Mouse (Mus musculus) ES-E14 (cell line): ENCODE measurements around the gene Nccrp1.

Experiments used
- CHD2 ChIP-seq: IDR thresholded peaks from 2 replicates; pipeline ENCODE4 v1.6.1; 2014; ENCODE audit warnings: mild to moderate bottlenecking, low read depth, low read length, inconsistent platforms
- HCFC1 ChIP-seq: IDR thresholded peaks from 2 replicates; pipeline ENCODE4 v1.6.1; 2012; ENCODE audit warnings: low read length, inconsistent platforms, borderline replicate concordance; ENCODE audit not compliant: insufficient read depth
- MAFK ChIP-seq: IDR thresholded peaks from 2 replicates; pipeline ENCODE4 v1.6.1; 2014; ENCODE audit warnings: mild to moderate bottlenecking, low read depth, low read length, inconsistent platforms; ENCODE audit not compliant: insufficient read depth
- ZC3H11A ChIP-seq: IDR thresholded peaks from 2 replicates; pipeline ENCODE4 v1.6.1; 2012; ENCODE audit warnings: low read depth, mild to moderate bottlenecking, inconsistent platforms, low read length, borderline replicate concordance
- ZNF384 ChIP-seq: IDR thresholded peaks from 2 replicates; pipeline ENCODE4 v1.6.1; 2012; ENCODE audit warnings: low read depth, low read length, inconsistent platforms

DNA sequence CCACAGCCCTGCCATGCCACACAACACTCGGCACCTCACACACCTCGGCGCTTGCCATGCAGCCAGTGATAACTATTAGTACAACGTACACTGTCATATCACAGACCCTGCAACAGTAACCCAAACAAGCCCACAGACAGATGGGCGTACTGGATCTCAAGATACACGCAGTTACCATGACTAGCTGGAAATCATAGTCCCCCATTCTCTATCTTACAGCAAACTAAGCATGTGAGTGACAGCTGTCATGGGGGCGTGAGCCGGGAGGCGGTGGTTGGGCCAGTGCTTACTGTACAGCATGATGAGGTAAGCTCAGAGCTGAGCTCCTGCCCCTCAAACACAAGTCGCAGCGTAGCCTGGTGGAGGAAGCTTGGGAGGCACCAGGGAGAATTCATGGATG is 28.5 kb upstream of the Nccrp1 start:
- TF ChIP-seq MAFK (no peak), HCFC1 (no peak), ZNF384 (no peak), CHD2 (no peak), ZC3H11A (no peak)
